Mouse (Mus musculus): ENCODE data around the gene H2afv.

Gene H2afv

GRCm38 (mm10) chr11:6388726-6389413 lies 55.4 kb downstream of the H2afv start, which contains the start of gene Zmiz2:
Gene Zmiz2 (plus strand): TSS chr11:6389074.
- DNase-seq (ENCODE audit: inconsistent ontology term), result peak; percentile 98

- DNase-seq (ENCODE audit: inconsistent ontology term), result no peak
Measured at GRCm38 (mm10) chr11:6388126-6388725, 56.0 kb downstream of the H2afv start.

- DNase-seq (ENCODE audit: inconsistent ontology term), result no peak
Measured at GRCm38 (mm10) chr11:6380916-6381315, 63.3 kb downstream of the H2afv start.

Measured in Muller cell, postnatal 12 days (primary cell).